Mouse (Mus musculus) MEL (cell line): ENCODE data around the gene Pitx2. TPM values are rescaled to one million over a fixed set of nuclear protein-coding genes. Genes with fewer than 3 reads are reported as not detected.

Experiments
- DNase-seq: peaks from one replicate; pipeline ENCODE4 v3.0.0; 2011; ENCODE audit warnings: low read depth, low spot score
- H3K27ac ChIP-seq: 2 replicates; pipeline ENCODE4 v1.5.1; 2012; ENCODE audit warnings: low read depth, mild to moderate bottlenecking, control low read depth, low read length, moderate library complexity; ENCODE audit not compliant: control insufficient read depth
- H3K27me3 ChIP-seq, 2 experiments: fragments of 150-350 bp in 1 of 2; sonication (generic) in 1 of 2; 2 replicates each; pipeline ENCODE4 v1.6.1; 2012; ENCODE audit warnings: low read length in 2 of 2, mild to moderate bottlenecking in 2 of 2, improper control_type of control experiment in 1 of 2, moderate library complexity in 1 of 2; ENCODE audit not compliant: insufficient read depth in 2 of 2, control insufficient read depth in 1 of 2
- H3K36me3 ChIP-seq, 2 experiments: 2 replicates each; pipeline ENCODE4 v1.6.1; 2012 to 2014; ENCODE audit warnings: low read length in 2 of 2, improper control_type of control experiment in 1 of 2, inconsistent platforms in 1 of 2, mild to moderate bottlenecking in 1 of 2; ENCODE audit not compliant: insufficient read depth in 2 of 2, control insufficient read depth in 1 of 2
- H3K4me1 ChIP-seq, 2 experiments: fragments of 150-350 bp in 1 of 2; sonication (generic) in 1 of 2; 2 replicates each; pipeline ENCODE4 v1.6.1; 2012; ENCODE audit warnings: low read length in 2 of 2, improper control_type of control experiment in 1 of 2, mild to moderate bottlenecking in 1 of 2; ENCODE audit not compliant: insufficient read depth in 2 of 2, control insufficient read depth in 1 of 2
- H3K4me3 ChIP-seq, 2 experiments: fragments of 150-350 bp in 1 of 2; sonication (generic) in 1 of 2; 2 replicates each; pipeline ENCODE4 v1.5.1; 2012; ENCODE audit warnings: low read depth in 2 of 2, low read length in 2 of 2, mild to moderate bottlenecking in 2 of 2, moderate library complexity in 2 of 2, control low read depth in 1 of 2, improper control_type of control experiment in 1 of 2; ENCODE audit not compliant: control insufficient read depth in 1 of 2, insufficient read depth in 1 of 2
- H3K79me2 ChIP-seq: 2 replicates; pipeline ENCODE4 v1.6.1; 2012; ENCODE audit warnings: mild to moderate bottlenecking, low read length, moderate library complexity; ENCODE audit not compliant: control insufficient read depth, poor library complexity, insufficient read depth
- H3K9ac ChIP-seq: 2 replicates; pipeline ENCODE4 v1.6.1; 2012; ENCODE audit warnings: low read depth, mild to moderate bottlenecking, control low read depth, low read length, moderate library complexity; ENCODE audit not compliant: control insufficient read depth, poor library complexity, severe bottlenecking
- H3K9me3 ChIP-seq: fragments of 150-350 bp; sonication (generic); replicated peaks from 2 replicates; pipeline ENCODE4 v1.6.1; 2012; ENCODE audit warnings: mild to moderate bottlenecking, low read length, improper control_type of control experiment, moderate library complexity; ENCODE audit not compliant: insufficient read depth
- BHLHE40 ChIP-seq: IDR thresholded peaks from 2 replicates; pipeline ENCODE4 v1.6.1; 2012; ENCODE audit warnings: low read depth, mild to moderate bottlenecking, inconsistent platforms, low read length, improper control_type of control experiment, borderline replicate concordance
- CHD1 ChIP-seq: IDR thresholded peaks from 2 replicates; pipeline ENCODE4 v1.6.1; 2012; ENCODE audit warnings: low read depth, mild to moderate bottlenecking, inconsistent platforms, low read length, improper control_type of control experiment
- CHD2 ChIP-seq: IDR thresholded peaks from 2 replicates; pipeline ENCODE4 v1.6.1; 2011; ENCODE audit warnings: low read length, improper control_type of control experiment
- CTCF ChIP-seq, 3 experiments: IDR thresholded peaks in 2 of 3; conservative IDR thresholded peaks in 1 of 3; 2 replicates each; pipeline ENCODE4 v1.5.1; 2011 to 2012; ENCODE audit warnings: low read length in 3 of 3, low read depth in 2 of 3, mild to moderate bottlenecking in 2 of 3, improper control_type of control experiment in 1 of 3, inconsistent platforms in 1 of 3, mixed read lengths in 1 of 3, moderate library complexity in 1 of 3; ENCODE audit not compliant: control insufficient read depth in 1 of 3, insufficient read depth in 1 of 3, poor library complexity in 1 of 3, severe bottlenecking in 1 of 3
- ELF1 ChIP-seq: IDR thresholded peaks from 2 replicates; pipeline ENCODE4 v1.6.1; 2014; ENCODE audit warnings: low read depth, mild to moderate bottlenecking, inconsistent platforms, low read length, improper control_type of control experiment, moderate library complexity
- EP300 ChIP-seq, 2 experiments: IDR thresholded peaks; 2 replicates each; pipeline ENCODE4 v1.6.1; 2011; ENCODE audit warnings: improper control_type of control experiment in 2 of 2, low read length in 2 of 2, low read depth in 1 of 2, mild to moderate bottlenecking in 1 of 2
- ETS1 ChIP-seq: IDR thresholded peaks from 2 replicates; pipeline ENCODE4 v1.6.1; 2012; ENCODE audit warnings: low read depth, mild to moderate bottlenecking, inconsistent platforms, low read length, improper control_type of control experiment, moderate library complexity
- GATA1 ChIP-seq: IDR thresholded peaks from 2 replicates; pipeline ENCODE4 v1.6.1; 2011; ENCODE audit warnings: low read depth, low read length, improper control_type of control experiment
- JUND ChIP-seq: IDR thresholded peaks from 2 replicates; pipeline ENCODE4 v1.6.1; 2011; ENCODE audit warnings: low read depth, mild to moderate bottlenecking, improper control_type of control experiment, low read length
- MAFK ChIP-seq: IDR thresholded peaks from 2 replicates; pipeline ENCODE4 v1.6.1; 2011; ENCODE audit warnings: low read depth, mild to moderate bottlenecking, low read length, improper control_type of control experiment, borderline replicate concordance
- MAX ChIP-seq: IDR thresholded peaks from 2 replicates; pipeline ENCODE4 v1.6.1; 2011; ENCODE audit warnings: low read length, improper control_type of control experiment
- MXI1 ChIP-seq: IDR thresholded peaks from 2 replicates; pipeline ENCODE4 v1.6.1; 2011; ENCODE audit warnings: mild to moderate bottlenecking, low read depth, low read length, improper control_type of control experiment
- MYC ChIP-seq: IDR thresholded peaks from 2 replicates; pipeline ENCODE4 v1.6.1; 2011; ENCODE audit warnings: low read depth, mild to moderate bottlenecking, low read length, improper control_type of control experiment, moderate library complexity
- NELFE ChIP-seq: IDR thresholded peaks from 2 replicates; pipeline ENCODE4 v1.6.1; 2011; ENCODE audit warnings: low read depth, low read length, improper control_type of control experiment
- NRF1 ChIP-seq: IDR thresholded peaks from 2 replicates; pipeline ENCODE4 v1.6.1; 2014; ENCODE audit warnings: low read depth, mild to moderate bottlenecking, inconsistent platforms, low read length, improper control_type of control experiment, moderate library complexity; ENCODE audit not compliant: poor library complexity, insufficient read depth, severe bottlenecking
- POLR2A ChIP-seq, 2 experiments: IDR thresholded peaks; 2 replicates each; pipeline ENCODE4 v1.6.1; 2011 to 2012; ENCODE audit warnings: low read length in 2 of 2, mild to moderate bottlenecking in 2 of 2, control low read depth in 1 of 2, improper control_type of control experiment in 1 of 2, low read depth in 1 of 2, moderate library complexity in 1 of 2; ENCODE audit not compliant: control insufficient read depth in 1 of 2, insufficient read depth in 1 of 2, poor library complexity in 1 of 2
- POLR2AphosphoS2 ChIP-seq: IDR thresholded peaks from 2 replicates; pipeline ENCODE4 v1.6.1; 2011; ENCODE audit warnings: low read length, improper control_type of control experiment
- RAD21 ChIP-seq: IDR thresholded peaks from 2 replicates; pipeline ENCODE4 v1.6.1; 2011; ENCODE audit warnings: mild to moderate bottlenecking, low read depth, low read length, improper control_type of control experiment
- SIN3A ChIP-seq: IDR thresholded peaks from 2 replicates; pipeline ENCODE4 v1.6.1; 2012; ENCODE audit warnings: low read length, improper control_type of control experiment, inconsistent platforms
- SMC3 ChIP-seq: IDR thresholded peaks from 2 replicates; pipeline ENCODE4 v1.6.1; 2011; ENCODE audit warnings: low read depth, low read length, improper control_type of control experiment
- TCF12 ChIP-seq: IDR thresholded peaks from 2 replicates; pipeline ENCODE4 v1.6.1; 2014; ENCODE audit warnings: low read depth, mild to moderate bottlenecking, inconsistent platforms, low read length, improper control_type of control experiment, moderate library complexity
- USF1 ChIP-seq: IDR thresholded peaks from 2 replicates; pipeline ENCODE4 v1.6.1; 2014; ENCODE audit warnings: low read depth, mild to moderate bottlenecking, inconsistent platforms, low read length, improper control_type of control experiment, moderate library complexity
- USF2 ChIP-seq, 2 experiments: IDR thresholded peaks; 2 replicates each; pipeline ENCODE4 v1.6.1; 2011 to 2012; ENCODE audit warnings: improper control_type of control experiment in 2 of 2, low read length in 2 of 2, borderline replicate concordance in 1 of 2, inconsistent platforms in 1 of 2, low read depth in 1 of 2, mild to moderate bottlenecking in 1 of 2; ENCODE audit not compliant: insufficient read depth in 1 of 2
- ZC3H11A ChIP-seq: IDR thresholded peaks from 2 replicates; pipeline ENCODE4 v1.6.1; 2012; ENCODE audit warnings: low read depth, mild to moderate bottlenecking, inconsistent platforms, low read length, improper control_type of control experiment
- ZKSCAN1 ChIP-seq: IDR thresholded peaks from 2 replicates; pipeline ENCODE4 v1.6.1; 2012; ENCODE audit warnings: low read depth, mild to moderate bottlenecking, inconsistent platforms, low read length, improper control_type of control experiment, moderate library complexity
- polyA plus RNA-seq, 2 experiments: library from polyadenylated mRNA; stranded (reverse) in 1 of 2; unstranded in 1 of 2; fragments of >175 nt in 1 of 2; fragments of >200 nt in 1 of 2; gene quantifications; 2 replicates each; pipeline versions ENCODE4 v1.2.1 to v1.2.4; 2012; ENCODE audit warnings: low replicate concordance in 2 of 2, low read depth in 1 of 2; ENCODE audit not compliant: insufficient read length in 2 of 2, insufficient read depth in 1 of 2, missing spikeins in 1 of 2
- total RNA-seq: library from RNA; depleted of rRNA; stranded (reverse); fragments of 300-350 nt; gene quantifications from 2 replicates; pipeline ENCODE4 v1.2.3, GENCODE M21; 2012; rRNA removed

The Pitx2 gene
- not detected in 2 replicates for total RNA-seq
- polyA plus RNA-seq, result not detected

DNA sequence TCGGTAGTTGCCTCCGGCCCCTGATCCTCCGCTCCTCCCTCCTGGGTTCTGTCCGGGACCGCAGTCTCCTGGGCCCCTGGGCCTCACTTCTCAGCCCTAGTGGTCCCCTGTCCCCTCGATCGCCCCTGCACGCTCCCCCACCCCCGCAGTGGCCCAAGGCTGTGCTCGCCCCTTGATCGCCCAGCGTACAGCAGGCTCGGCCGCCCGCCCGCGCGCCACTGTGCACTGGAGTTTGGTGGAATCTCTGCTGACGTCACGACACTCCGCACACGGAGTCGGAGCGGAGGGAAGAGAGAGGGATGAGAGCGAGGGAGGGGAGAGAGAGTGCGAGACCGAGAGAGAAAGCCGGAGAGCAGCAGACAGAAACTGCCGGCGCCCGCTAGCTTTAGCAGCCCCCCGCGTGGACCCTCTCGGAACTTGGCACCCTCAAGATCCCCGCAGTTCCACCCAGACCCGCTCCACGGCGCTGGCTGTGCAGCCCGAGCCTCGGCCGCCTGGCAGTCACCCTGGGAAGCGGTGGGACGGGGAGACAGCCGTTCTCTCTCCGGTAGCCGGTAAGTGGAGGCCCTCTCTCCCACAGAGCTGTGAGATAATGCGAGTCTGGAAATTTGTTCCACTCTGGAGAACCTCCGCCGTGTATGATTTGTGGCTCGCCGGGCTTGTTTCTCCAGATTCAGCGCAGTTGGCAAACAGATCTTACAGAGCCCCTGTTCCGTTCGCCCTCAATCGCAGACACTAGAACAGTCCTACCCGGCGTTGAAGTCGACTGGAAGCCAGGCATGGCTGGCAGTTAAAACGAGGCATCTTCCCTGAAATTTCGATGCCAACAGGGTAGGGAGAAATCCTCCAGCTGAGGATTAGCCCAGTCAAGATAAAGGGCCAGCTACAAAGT lies at the start of gene Pitx2:
Gene Pitx2 (plus strand): TSS at position 270 of the 892 bp plus-strand sequence.
- TF ChIP-seq USF1 (no peak), RAD21 (no peak), ETS1 (no peak), SIN3A (no peak), MYC (no peak), POLR2AphosphoS2 (no peak), MAFK (no peak), EP300 (IDR thresholded peaks at IDR 0.05; ENCODE audit: low read depth in 1 of 2, low read length in 2 of 2) (no peak), BHLHE40 (no peak), ELF1 (no peak), ZKSCAN1 (no peak), CTCF (IDR thresholded peaks at IDR 0.05 in 2 of 3, conservative IDR thresholded peaks at IDR 0.05 in 1 of 3; ENCODE audit: control insufficient read depth in 1 of 3, insufficient read depth in 1 of 3, low read depth in 2 of 3, low read length in 3 of 3, poor library complexity in 1 of 3, severe bottlenecking in 1 of 3) (no peak), NELFE (no peak), MXI1 (no peak), JUND (no peak), USF2 (IDR thresholded peaks at IDR 0.05; ENCODE audit: borderline replicate concordance in 1 of 2, insufficient read depth in 1 of 2, low read depth in 1 of 2, low read length in 2 of 2) (no peak), SMC3 (no peak), NRF1 (no peak)
- H3K9ac ChIP-seq, result no peak within 1 kb of the TSS
- no peak for DNase-seq
- no peaks in the 10 kb centered on the region for H3K4me1 ChIP-seq
- H3K27me3 ChIP-seq, result no peaks in the 10 kb centered on the region
- no peak within 1 kb of the TSS for H3K4me3 ChIP-seq
- H3K27ac ChIP-seq, result no peak within 1 kb of the TSS
- no peaks in the 10 kb centered on the region for H3K36me3 ChIP-seq
- H3K79me2 ChIP-seq, result no peaks in the 10 kb centered on the region
- no peaks in the 10 kb centered on the region for H3K9me3 ChIP-seq

DNA sequence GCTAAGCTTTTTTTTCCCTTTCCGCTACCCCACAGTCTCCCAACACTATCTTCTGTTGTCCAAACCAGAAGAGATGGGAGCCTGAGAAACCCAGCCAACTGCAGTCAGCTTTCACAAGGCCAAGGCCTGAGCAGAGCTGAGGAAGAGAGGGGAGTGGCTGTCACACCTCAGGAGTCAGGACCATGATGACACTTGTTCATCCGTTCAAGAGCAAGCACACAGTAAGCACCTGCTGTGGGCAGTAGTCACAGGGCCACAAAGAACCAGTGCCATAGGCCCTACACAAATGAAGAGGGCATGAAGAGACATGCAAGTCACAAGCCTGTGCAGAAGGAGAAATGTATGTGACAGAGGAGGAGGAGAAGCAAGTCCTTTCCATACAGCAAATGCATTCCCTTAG lies 49.7 kb upstream of the Pitx2 start:
- Histone ChIP-seq H3K79me2 (no peaks in the 10 kb centered on the region), H3K36me3 (no peaks in the 10 kb centered on the region), H3K4me1 (no peaks in the 10 kb centered on the region), H3K9ac (no peak overlapping the region), H3K27ac (no peak overlapping the region), H3K4me3 (no peak overlapping the region), H3K27me3 (no peaks in the 10 kb centered on the region), H3K9me3 (no peaks in the 10 kb centered on the region)
- no peak for DNase-seq
- TF ChIP-seq ZC3H11A (no peak), POLR2A (IDR thresholded peaks at IDR 0.05; ENCODE audit: control insufficient read depth in 1 of 2, insufficient read depth in 1 of 2, low read depth in 1 of 2, low read length in 2 of 2, poor library complexity in 1 of 2) (no peak), MAX (no peak), CHD1 (no peak), CTCF (IDR thresholded peaks at IDR 0.05 in 2 of 3, conservative IDR thresholded peaks at IDR 0.05 in 1 of 3; ENCODE audit: control insufficient read depth in 1 of 3, insufficient read depth in 1 of 3, low read depth in 2 of 3, low read length in 3 of 3, poor library complexity in 1 of 3, severe bottlenecking in 1 of 3) (no peak), GATA1 (no peak), EP300 (IDR thresholded peaks at IDR 0.05; ENCODE audit: low read depth in 1 of 2, low read length in 2 of 2) (no peak), JUND (no peak), USF2 (IDR thresholded peaks at IDR 0.05; ENCODE audit: borderline replicate concordance in 1 of 2, insufficient read depth in 1 of 2, low read depth in 1 of 2, low read length in 2 of 2) (no peak), ZKSCAN1 (no peak), CHD2 (no peak), ETS1 (no peak), MAFK (no peak), TCF12 (no peak), RAD21 (no peak), POLR2AphosphoS2 (no peak)
